Comparison of ENCODE assay signal across 8 mouse cellular contexts in the genomic region with DNA sequence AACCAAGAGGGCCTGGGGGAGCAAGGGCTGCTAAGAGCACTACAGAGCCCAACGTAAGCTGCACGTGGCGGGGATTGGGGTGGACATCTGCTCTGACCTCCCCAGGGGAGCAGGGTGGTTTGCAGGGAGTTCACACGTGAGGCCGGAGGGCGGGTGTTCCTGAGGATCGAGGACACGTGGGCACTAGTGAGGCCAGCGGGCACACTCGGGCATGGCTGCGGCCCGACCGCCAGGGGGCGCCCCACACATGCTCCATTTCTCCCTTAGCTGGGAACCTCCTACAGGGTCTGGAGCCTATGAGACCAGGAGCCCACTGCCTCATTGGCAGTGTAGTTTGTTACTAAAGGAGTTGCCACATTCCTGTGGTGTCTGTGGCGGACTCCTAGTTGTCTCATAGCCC. TPM values are rescaled to one million over a fixed set of nuclear protein-coding genes. Genes with fewer than 3 reads are reported as not detected.
A peak's percentile ranks its signal among the peaks of the same experiment; 100 is the strongest.
DNase-seq lines count a peak whose midpoint lies in the region; ATAC-seq and TF ChIP-seq lines count a peak whose summit lies in the region.
"Had no signal": no experiment of that assay in that cellular context is flagged by ENCODE, and none has a peak within 500 bp of the region (broad histone marks: within the 10 kb centered on the region; RNA-seq: fewer than 3 reads in every experiment).

No protein-coding gene starts in this region.

- 8% methylated on average over 12 of the region's 15 CpGs for WGBS in forebrain, embryonic 13.5 days

- intact Hi-C loops in heart, postnatal 14 days (cut with DNase I) = loop anchor here (2.0 to 5.0 kb wide), 4 partner anchors 51 to 161 kb away; a partner anchor contains a TSS

- 0 out of 2 replicates have a peak overlapping the region, but pooled peaks have one; percentile 10 for H3K4me2 ChIP-seq in forebrain, embryonic 13.5 days

- peaks cover 26% of the 10 kb centered on the region for H3K27me3 ChIP-seq in G1E (ENCODE audit: insufficient read depth, low read length)
- peaks cover 99% of the 10 kb centered on the region for H3K27me3 ChIP-seq in forebrain, embryonic 13.5 days

- H3K4me1 ChIP-seq in G1E (ENCODE audit: insufficient read depth, low read depth, low read length) = peaks cover 29% of the 10 kb centered on the region
- H3K4me1 ChIP-seq in bone marrow macrophage, adult 2 months (ENCODE audit: control insufficient read depth, insufficient read depth, low read length) = no peaks in the 10 kb centered on the region
- H3K4me1 ChIP-seq in forebrain, embryonic 13.5 days = peaks cover 33% of the 10 kb centered on the region

- no peak overlapping the region for H3K27ac ChIP-seq in bone marrow macrophage, adult 2 months (ENCODE audit: insufficient read depth, low read depth, low read length)
- H3K27ac ChIP-seq in forebrain, embryonic 13.5 days = no peak overlapping the region
- H3K27ac ChIP-seq: midbrain, embryonic 12.5 days had no signal

- peaks cover 26% of the 10 kb centered on the region for H3K36me3 ChIP-seq in G1E (replicated peaks)
- H3K36me3 ChIP-seq in forebrain, embryonic 13.5 days (ENCODE audit: poor library complexity, severe bottlenecking) = no peaks in the 10 kb centered on the region
- H3K36me3 ChIP-seq: midbrain, embryonic 12.5 days had no signal

- H3K9ac ChIP-seq in forebrain, embryonic 13.5 days = no peak overlapping the region
- H3K9ac ChIP-seq: midbrain, embryonic 12.5 days had no signal

- 0 out of 2 replicates have a peak, but pooled peaks have one; percentile 15 for TF ChIP-seq POLR2A in bone marrow macrophage, adult 2 months (IDR thresholded peaks at IDR 0.05; ENCODE audit: borderline replicate concordance, low read depth, low read length)

- H3K4me3 ChIP-seq in G1E (ENCODE audit: low read depth, low read length) = no peak overlapping the region
- no peak overlapping the region for H3K4me3 ChIP-seq in bone marrow macrophage, adult 2 months (ENCODE audit: insufficient read depth, low read length)
- H3K4me3 ChIP-seq in forebrain, embryonic 13.5 days = no peak overlapping the region
- H3K4me3 ChIP-seq: midbrain, embryonic 12.5 days had no signal

- H3K9me3 ChIP-seq in G1E (replicated peaks) = peaks cover 19% of the 10 kb centered on the region
- no peaks in the 10 kb centered on the region for H3K9me3 ChIP-seq in forebrain, embryonic 13.5 days (replicated peaks)
- H3K9me3 ChIP-seq: midbrain, embryonic 12.5 days had no signal

- peak; percentile 95 for TF ChIP-seq CTCF in G1E (IDR thresholded peaks at IDR 0.05; ENCODE audit: low read depth, low read length)
- peak; percentile 96 for TF ChIP-seq CTCF in bone marrow macrophage, adult 2 months (IDR thresholded peaks at IDR 0.05; ENCODE audit: low read depth, low read length)

- ATAC-seq in G1E (ENCODE audit: extremely low read depth, insufficient number of reproducible peaks, low FRiP score, poor library complexity, severe bottlenecking) = no peak; the same call in 1 of the 2 replicates
- ATAC-seq in forebrain, embryonic 13.5 days = 0 out of 2 replicates have a peak, but pooled peaks have one; percentile 52

- DNase-seq in G1E (ENCODE audit: low spot score) = peak; percentile 58
- DNase-seq in heart, postnatal 14 days = peak; percentile 86 to 90
- peak; percentile 58 to 64 for DNase-seq in layer of hippocampus, postnatal 36 days
- DNase-seq in lung, postnatal 25 days (ENCODE audit: low spot score) = peak; percentile 85
- DNase-seq in skeletal muscle tissue, adult 2 months (ENCODE audit: low read depth, low spot score) = peak; percentile 62

RNA-seq across cellular contexts. Expression of a gene that starts 5.1 kb away (rescaled TPM):
- total RNA-seq in G1E (2014; fragmentation: Nextera tagmentation) (not detected in 2 replicates), G1E (2017) (0.06 and 0.22 TPM in 2 replicates)
- not detected in 2 replicates for polyA plus RNA-seq in G1E (2012)
- not detected in 2 replicates for polyA plus RNA-seq in bone marrow macrophage, adult 2 months (2012; ENCODE audit: insufficient read depth, insufficient read length, missing spikeins)
- polyA plus RNA-seq in forebrain, embryonic 13.5 days (2015; fragmentation: Nextera tagmentation; extraction: Ambion mirVana) = not detected in 2 replicates
- 10 to 100 TPM in 1 of 2 experiments, 1 to 10 TPM in 1; 9.5 to 12.8 TPM for total RNA-seq in heart, postnatal 14 days (2021)
- total RNA-seq in layer of hippocampus, postnatal 36 days (2021) = 1 to 10 TPM; 1.1 to 2.6 TPM

RNA-seq across cellular contexts. Expression of a gene that starts 43.0 kb away (rescaled TPM):
- total RNA-seq in G1E (2014; fragmentation: Nextera tagmentation) = 44.8 and 53.1 TPM in 2 replicates
- total RNA-seq in G1E (2017) = 33.9 and 60.3 TPM in 2 replicates
- 153 and 156 TPM in 2 replicates for polyA plus RNA-seq in G1E (2012)
- 51.8 and 56.0 TPM in 2 replicates for polyA plus RNA-seq in bone marrow macrophage, adult 2 months (2012; ENCODE audit: insufficient read depth, insufficient read length, missing spikeins)
- polyA plus RNA-seq in forebrain, embryonic 13.5 days (2015; fragmentation: Nextera tagmentation; extraction: Ambion mirVana) = 166 and 168 TPM in 2 replicates
- 10 to 100 TPM; 39.4 to 42.4 TPM for total RNA-seq in heart, postnatal 14 days (2021)
- total RNA-seq in layer of hippocampus, postnatal 36 days (2021) = 10 to 100 TPM; 67.8 to 74.8 TPM
